Mouse (Mus musculus) CD4-positive, CD25-positive, alpha-beta regulatory T cell, adult 4 months (primary cell): ENCODE data around the gene Ppp1r14a. TPM values are rescaled to one million over a fixed set of nuclear protein-coding genes. Genes with fewer than 3 reads are reported as not detected.

Source experiments
- ATAC-seq: one replicate; pipeline ENCODE4 v1.8.0; 2017
- polyA plus RNA-seq, 2 experiments: library from polyadenylated mRNA; unstranded; fragments of 100-300 nt; shearing (Covaris generic); gene quantifications; one replicate each; pipeline ENCODE4 v1.2.1; 2017

Gene Ppp1r14a
- polyA plus RNA-seq, 2 experiments from 2014 or later: not detected

GRCm38 (mm10) chr7:29304463-29305262 is 15.6 kb downstream of the Ppp1r14a start:
- no peak for ATAC-seq

GRCm38 (mm10) chr7:29305263-29305988 is 16.3 kb downstream of the Ppp1r14a start:
- ATAC-seq: no peak

GRCm38 (mm10) chr7:29306108-29306507 is 17.0 kb downstream of the Ppp1r14a start:
- ATAC-seq: no peak

GRCm38 (mm10) chr7:29306619-29307018 is 17.5 kb downstream of the Ppp1r14a start:
- ATAC-seq: peak; percentile 49

GRCm38 (mm10) chr7:29307350-29308104 is 18.4 kb downstream of the Ppp1r14a start:
- peak; percentile 56 for ATAC-seq

GRCm38 (mm10) chr7:29309221-29309721 is 20.2 kb downstream of the Ppp1r14a start:
- peak; percentile 36 for ATAC-seq

GRCm38 (mm10) chr7:29309749-29310148 is 20.6 kb downstream of the Ppp1r14a start:
- ATAC-seq: no peak

GRCm38 (mm10) chr7:29313051-29313450 is 23.9 kb downstream of the Ppp1r14a start:
- ATAC-seq: no peak

- ATAC-seq: no peak
Measured at GRCm38 (mm10) chr7:29313572-29314261, 24.6 kb downstream of the Ppp1r14a start.

- no peak for ATAC-seq
Measured at GRCm38 (mm10) chr7:29314844-29315628, 25.9 kb downstream of the Ppp1r14a start.

GRCm38 (mm10) chr7:29316137-29316734 is 27.1 kb downstream of the Ppp1r14a start:
- no peak for ATAC-seq

GRCm38 (mm10) chr7:29316976-29317375 is 27.9 kb downstream of the Ppp1r14a start:
- no peak for ATAC-seq

GRCm38 (mm10) chr7:29317558-29317957 is 28.4 kb downstream of the Ppp1r14a start:
- no peak for ATAC-seq

GRCm38 (mm10) chr7:29318115-29318911 is 29.2 kb downstream of the Ppp1r14a start:
- ATAC-seq: no peak

- no peak for ATAC-seq
Measured at GRCm38 (mm10) chr7:29319337-29320307, 30.5 kb downstream of the Ppp1r14a start.

GRCm38 (mm10) chr7:29327087-29327486 is 38.0 kb downstream of the Ppp1r14a start:
- ATAC-seq: no peak

- ATAC-seq: no peak
Measured at GRCm38 (mm10) chr7:29328984-29329383, 39.9 kb downstream of the Ppp1r14a start.

GRCm38 (mm10) chr7:29334156-29334555 is 45.0 kb downstream of the Ppp1r14a start:
- no peak for ATAC-seq

GRCm38 (mm10) chr7:29335276-29335675 is 46.2 kb downstream of the Ppp1r14a start:
- ATAC-seq: no peak
